Mouse (Mus musculus): ENCODE results near the gene Vdac1.

Gene Vdac1

DNA sequence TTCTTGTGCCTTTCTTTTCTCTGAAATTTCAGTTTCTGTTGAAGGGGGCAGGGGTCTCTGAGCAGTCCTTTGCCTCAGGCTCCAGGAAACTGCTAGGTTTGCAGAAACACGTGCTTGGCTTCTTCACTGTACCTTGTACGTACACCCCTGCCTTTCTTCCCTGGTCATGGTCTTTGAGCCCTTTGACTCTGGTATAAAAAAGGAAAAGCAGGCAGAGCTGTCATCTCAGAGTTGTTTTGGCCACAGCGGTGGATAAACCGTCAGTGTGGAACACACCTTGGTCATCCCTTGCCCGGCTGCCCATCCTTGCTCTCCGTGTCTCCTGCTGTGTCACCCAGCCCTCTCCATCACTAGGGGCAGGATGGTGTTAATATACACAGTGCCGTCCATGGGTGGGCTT is 59.2 kb downstream of the Vdac1 start:
- no peak for DNase-seq (ENCODE audit: low spot score in 2 of 2)

DNA sequence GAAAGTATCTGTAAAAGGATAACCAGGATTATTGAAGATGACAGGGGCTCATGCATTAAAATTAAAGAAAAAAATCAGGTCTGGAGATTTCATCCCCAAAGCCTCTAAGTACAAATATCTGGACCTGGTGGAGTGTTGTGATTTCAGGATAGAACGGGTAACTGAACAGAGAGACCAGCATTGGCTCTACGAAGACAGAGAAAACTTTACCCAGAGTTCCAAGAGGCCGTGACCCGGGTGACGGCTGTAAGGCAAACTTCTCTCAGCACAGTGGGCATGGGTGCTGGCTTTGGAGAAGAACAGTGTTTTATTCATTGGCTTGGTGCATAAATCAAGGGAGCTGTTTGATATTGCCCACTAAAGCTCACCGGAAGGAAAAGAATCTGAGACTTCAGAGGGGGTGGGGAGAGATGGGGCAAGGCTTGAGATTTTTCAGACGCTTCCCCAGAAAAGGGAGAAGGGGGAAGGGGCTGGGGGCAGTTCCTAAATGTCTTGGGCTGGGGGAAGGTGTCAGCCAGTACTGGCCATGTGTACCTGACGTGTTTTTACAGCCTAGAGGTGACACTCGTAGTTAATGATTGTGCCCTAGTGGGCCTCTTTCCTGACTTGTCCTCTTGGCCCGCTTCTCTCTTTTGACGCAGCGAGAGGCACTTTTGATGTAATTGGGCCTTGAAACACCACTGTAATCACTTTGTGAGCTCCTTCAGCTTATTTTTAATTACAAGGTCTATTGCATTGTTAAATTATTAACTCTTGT is 59.8 kb downstream of the Vdac1 start:
- no peak for DNase-seq (ENCODE audit: low spot score in 2 of 2)

DNA sequence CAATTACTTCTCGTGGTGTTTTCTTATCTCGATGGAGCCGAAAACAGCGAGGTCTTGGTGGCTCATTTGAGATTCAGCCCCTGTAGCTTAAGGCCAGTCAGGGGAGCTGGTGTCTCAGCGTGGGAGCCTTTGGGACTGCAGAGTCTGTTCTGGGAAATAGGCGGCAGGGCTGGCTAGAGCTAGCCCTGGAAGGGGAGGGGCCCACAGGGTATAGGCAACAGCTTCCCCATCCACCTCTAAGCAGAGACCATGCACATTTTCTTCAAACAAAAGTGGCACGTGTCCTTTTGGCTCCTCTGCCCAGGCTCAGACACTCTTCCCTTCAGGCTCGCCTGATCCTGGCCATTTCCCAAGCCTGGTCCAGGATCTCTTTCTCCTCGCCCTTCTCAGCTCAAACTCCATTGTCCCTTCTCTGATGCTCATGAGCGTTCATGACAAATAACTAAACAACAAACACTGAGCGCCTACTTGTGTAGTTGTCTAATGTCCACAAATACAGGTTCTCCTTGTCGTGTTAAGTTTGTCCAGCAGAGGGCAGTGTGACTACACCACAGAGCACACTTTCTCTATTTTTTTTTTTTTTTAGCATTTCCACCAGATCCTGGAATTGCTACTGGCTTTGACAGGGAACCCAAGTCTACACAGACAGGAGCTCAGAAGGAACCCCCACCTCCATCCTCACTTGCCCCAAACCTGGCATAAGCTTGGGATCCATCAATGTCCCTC is 60.6 kb downstream of the Vdac1 start:
- no peak for DNase-seq (ENCODE audit: low spot score in 2 of 2)

DNA sequence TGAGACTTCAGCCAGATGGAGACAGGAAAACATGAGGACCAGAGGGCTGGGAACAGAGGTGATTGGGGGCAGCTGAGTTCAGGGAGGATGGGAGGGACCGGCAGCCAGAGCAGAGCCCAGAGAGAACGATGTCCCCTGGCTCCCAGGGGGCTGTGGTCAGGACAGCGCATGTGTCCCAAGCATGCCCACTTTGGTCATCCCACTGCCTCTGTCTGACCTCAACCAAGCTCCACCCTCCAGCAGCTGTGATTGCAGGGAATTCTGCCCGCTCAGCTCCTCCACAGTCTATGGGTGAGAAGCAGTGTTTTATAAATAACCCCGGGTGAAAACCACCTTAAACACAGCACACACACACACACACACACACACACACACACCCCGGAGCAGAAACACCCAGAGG is 68.8 kb downstream of the Vdac1 start:
- no peak for DNase-seq (ENCODE audit: low spot score in 2 of 2)

DNA sequence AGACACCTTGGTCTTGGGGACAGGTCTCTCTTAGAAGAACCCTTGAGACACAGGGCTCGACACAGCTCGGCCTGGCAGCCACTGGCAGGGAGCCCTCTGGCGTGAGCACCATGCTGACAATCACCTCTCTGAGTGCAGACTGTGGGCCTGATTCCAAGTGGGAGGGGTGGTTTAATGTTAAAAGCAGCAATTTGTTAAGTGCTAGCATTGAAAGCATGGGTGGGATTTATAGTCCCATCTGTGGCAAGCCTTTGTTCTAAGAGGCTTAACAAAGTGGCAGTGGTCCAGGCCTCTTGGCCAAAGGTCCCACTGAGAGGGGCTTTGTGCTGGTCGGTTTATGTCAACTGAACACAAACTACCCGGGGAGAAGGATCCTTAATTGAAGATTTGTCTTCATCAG is 70.9 kb downstream of the Vdac1 start:
- peak in 1 of 2 experiments; percentile 65 for DNase-seq (ENCODE audit: low spot score in 2 of 2)

DNA sequence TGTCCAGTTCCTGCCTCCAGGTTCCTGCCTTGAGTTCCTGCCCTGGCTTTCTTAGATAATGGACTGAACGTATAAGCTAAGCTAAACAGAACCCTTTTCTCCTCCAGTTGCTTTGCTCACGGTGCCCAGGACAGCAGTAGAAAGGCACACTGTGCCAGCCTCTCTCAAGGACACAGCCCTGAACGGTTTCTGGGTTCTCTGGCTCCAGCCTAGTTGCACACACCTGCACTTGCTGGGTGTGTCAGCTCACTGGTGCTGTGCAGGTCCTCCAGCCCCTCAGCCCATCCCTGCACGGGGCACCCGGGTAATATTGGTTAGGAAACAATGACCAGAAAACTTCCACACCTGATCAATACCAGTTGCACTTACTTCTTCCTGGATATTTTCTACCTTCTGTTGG is 71.5 kb downstream of the Vdac1 start:
- no peak for DNase-seq (ENCODE audit: low spot score in 2 of 2)

DNA sequence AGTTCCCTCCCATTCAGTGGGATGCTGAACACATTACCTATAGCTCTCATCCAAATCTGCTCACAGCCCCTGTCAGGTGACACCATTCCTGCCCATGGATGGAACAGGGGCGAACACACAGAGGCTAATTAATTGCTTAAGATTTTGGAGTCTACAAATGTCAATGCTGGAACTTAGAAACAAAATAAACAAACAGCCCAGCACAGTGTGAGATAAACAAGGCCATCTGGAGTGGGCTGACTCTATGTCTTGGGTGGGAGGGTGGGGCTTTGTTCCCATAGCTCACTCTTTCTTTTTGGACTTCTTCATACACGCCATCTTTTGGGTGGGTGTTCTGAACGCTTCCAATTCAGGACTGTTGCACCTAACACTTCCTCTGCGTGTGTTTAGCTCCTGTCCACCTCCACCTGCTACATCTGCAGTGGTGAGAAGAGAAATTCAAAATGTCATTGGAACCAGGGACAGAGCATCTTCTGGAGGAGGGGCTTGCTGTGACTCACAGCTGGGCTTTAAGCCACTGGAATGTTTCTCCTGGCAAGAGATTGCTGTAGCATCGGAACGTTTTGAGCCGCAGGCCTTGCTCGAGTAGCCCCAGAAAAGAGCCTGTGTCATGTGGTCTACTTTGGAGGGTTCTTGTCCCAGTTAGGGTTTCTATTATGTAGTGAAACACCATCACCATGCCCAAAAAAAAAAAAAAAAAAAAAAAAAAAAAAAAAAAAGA is 72.6 kb downstream of the Vdac1 start:
- no peak for DNase-seq (ENCODE audit: low spot score in 2 of 2)

DNA sequence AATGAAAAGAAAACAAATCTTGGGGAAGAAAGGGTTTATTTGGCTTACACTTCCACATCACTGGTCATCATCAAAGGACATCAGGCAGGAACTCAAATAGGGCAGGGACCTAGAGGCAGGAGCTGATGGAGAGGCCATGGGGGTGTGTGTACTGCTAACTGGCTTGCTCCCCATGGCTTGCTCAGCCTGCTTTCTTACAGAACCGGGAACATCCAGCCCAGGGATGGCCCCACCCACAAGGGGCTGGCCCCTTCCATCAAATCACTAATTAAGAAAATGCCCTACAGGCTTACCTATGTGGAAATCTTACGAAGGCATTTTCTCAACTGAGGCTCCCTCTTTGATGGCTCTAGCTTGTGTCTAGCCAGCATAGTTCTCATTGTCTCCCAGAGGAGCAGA is 73.1 kb downstream of the Vdac1 start:
- no peak for DNase-seq (ENCODE audit: low spot score in 2 of 2)

DNA sequence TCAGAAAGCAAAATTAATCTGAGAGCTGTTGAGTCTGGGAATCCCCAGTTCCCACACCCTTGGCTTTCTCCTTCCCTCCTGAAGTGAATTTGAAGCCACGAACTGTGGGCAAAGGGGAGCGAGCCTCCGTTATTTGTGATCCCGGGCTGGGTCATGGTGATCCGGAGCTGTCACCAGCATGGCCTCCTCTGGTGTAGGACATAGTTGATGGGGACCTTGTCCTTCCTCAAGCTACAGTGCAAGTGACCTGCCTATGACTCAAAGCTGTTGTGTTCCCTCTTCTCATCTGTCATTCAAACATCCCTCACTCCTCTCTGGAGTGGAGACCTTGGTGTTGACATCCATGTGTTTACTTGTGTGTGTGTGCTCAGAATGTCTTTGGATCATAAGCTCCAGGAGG is 74.8 kb downstream of the Vdac1 start:
- no peak for DNase-seq (ENCODE audit: low spot score in 2 of 2)

DNA sequence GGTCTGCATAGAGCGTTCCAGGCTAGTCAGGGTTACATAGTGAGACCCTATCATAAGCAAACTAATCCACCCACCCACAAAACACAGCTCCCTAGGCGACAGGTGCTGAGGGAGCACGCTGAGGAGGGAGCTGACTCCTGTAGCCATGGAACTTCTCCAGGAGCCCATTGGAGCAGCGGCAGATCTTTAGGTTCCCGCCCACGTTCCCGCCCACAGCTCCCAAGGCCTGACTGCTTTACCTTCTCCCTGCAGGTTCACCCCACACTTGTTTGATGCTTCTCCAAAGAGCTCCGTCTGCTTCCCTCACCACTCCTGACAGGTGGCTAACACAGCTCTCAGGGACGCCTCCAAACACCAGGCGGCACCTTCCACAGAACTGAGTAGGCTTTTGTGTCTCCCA is 76.5 kb downstream of the Vdac1 start:
- DNase-seq (ENCODE audit: low spot score in 2 of 2): no peak

Data from urinary bladder, postnatal 4 days (tissue).